In the genomic region with DNA sequence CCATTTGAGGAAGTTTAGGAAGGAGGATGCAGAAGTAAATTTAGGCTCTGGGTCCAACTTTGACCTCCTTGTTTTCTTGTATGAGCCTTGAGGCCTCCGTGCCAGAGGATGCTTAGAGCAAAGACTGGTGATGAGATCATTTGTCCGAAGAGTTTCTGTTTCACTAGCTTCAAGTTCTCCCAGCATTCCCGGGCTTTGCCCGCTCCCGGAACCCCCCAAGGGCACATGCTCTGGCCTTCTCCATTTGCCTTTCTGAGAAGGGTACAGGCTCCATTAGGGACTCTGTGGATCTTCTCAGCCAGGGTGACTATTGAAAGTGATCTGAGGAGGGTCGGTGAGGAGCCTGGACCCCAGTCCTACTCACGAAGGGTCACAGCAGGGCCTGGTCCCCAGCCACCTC, we compare ENCODE assay signal across 10 mouse cellular contexts. TPM values are rescaled to one million over a fixed set of nuclear protein-coding genes. Genes with fewer than 3 reads are reported as not detected.
DNase-seq lines count a peak whose midpoint lies in the region; ATAC-seq and TF ChIP-seq lines count a peak whose summit lies in the region.
"Had no signal": no experiment of that assay in that cellular context is flagged by ENCODE, and none has a peak within 500 bp of the region (broad histone marks: within the 10 kb centered on the region; RNA-seq: fewer than 3 reads in every experiment).

No protein-coding gene starts in this region.

- TF ChIP-seq POLR2A in olfactory bulb, adult 2 months (IDR thresholded peaks at IDR 0.05; ENCODE audit: insufficient read depth, low read depth, low read length), result no peak

- peaks cover 43% of the 10 kb centered on the region for H3K4me1 ChIP-seq in erythroblast, embryonic 14.5 days (ENCODE audit: control insufficient read depth)
- peaks cover 27% of the 10 kb centered on the region for H3K4me1 ChIP-seq in lung, embryonic 16.5 days (replicated peaks; ENCODE audit: control insufficient read depth, insufficient read depth, low read length)
- H3K4me1 ChIP-seq in intestine, postnatal 0 days (replicated peaks; ENCODE audit: control insufficient read depth, insufficient read depth, low read length), result no peaks in the 10 kb centered on the region
- peaks cover 17% of the 10 kb centered on the region for H3K4me1 ChIP-seq in olfactory bulb, adult 2 months (ENCODE audit: control insufficient read depth, insufficient read depth, low read length)

- ATAC-seq in erythroblast, adult 5-6 weeks (replicated peaks; ENCODE audit: low FRiP score, poor library complexity, severe bottlenecking), result no peak
- ATAC-seq in lung, embryonic 16.5 days (ENCODE audit: low read depth), result no peak
- no peak for ATAC-seq in intestine, postnatal 0 days
- ATAC-seq: activated CD4-positive, CD25-positive, alpha-beta regulatory T cell, adult 4 months had no signal

- TF ChIP-seq CTCF in intestine, postnatal 0 days (IDR thresholded peaks at IDR 0.05; ENCODE audit: low read depth), result no peak
- no peak for TF ChIP-seq CTCF in olfactory bulb, adult 2 months (IDR thresholded peaks at IDR 0.05; ENCODE audit: insufficient read depth, low read depth, low read length)

- no peaks in the 10 kb centered on the region for H3K27me3 ChIP-seq in erythroblast, embryonic 14.5 days (ENCODE audit: control insufficient read depth)
- H3K27me3 ChIP-seq in lung, embryonic 16.5 days (ENCODE audit: control insufficient read depth, insufficient read depth, low read depth, low read length), result no peaks in the 10 kb centered on the region
- H3K27me3 ChIP-seq in intestine, postnatal 0 days (replicated peaks; ENCODE audit: control insufficient read depth, insufficient read depth, low read length), result no peaks in the 10 kb centered on the region
- H3K27me3 ChIP-seq: neural tube, embryonic 12.5 days had no signal

- H3K9ac ChIP-seq in lung, embryonic 16.5 days (ENCODE audit: low read length), result peak overlapping the region; percentile 81
- no peak overlapping the region for H3K9ac ChIP-seq in intestine, postnatal 0 days (ENCODE audit: low read depth, low read length)

- H3K36me3 ChIP-seq in erythroblast, embryonic 14.5 days (ENCODE audit: control insufficient read depth), result no peaks in the 10 kb centered on the region
- H3K36me3 ChIP-seq in lung, embryonic 16.5 days (ENCODE audit: control insufficient read depth, insufficient read depth, low read length), result no peaks in the 10 kb centered on the region
- no peaks in the 10 kb centered on the region for H3K36me3 ChIP-seq in intestine, postnatal 0 days (ENCODE audit: control insufficient read depth, insufficient read depth)
- H3K36me3 ChIP-seq: neural tube, embryonic 12.5 days had no signal

- peak overlapping the region; percentile 57 for H3K4me3 ChIP-seq in erythroblast, embryonic 14.5 days (replicated peaks)
- peak overlapping the region; percentile 56 for H3K4me3 ChIP-seq in lung, embryonic 16.5 days (ENCODE audit: low read length)
- H3K4me3 ChIP-seq in intestine, postnatal 0 days (ENCODE audit: low read depth, low read length), result peak overlapping the region; percentile 40
- peak overlapping the region; percentile 3; the same call in 1 of the 2 replicates for H3K4me3 ChIP-seq in olfactory bulb, adult 2 months (ENCODE audit: insufficient read depth, low read depth, low read length)

- H3K27ac ChIP-seq in lung, embryonic 16.5 days (ENCODE audit: low read length), result peak overlapping the region; percentile 84
- peak overlapping the region; percentile 73; the same call in 1 of the 2 replicates for H3K27ac ChIP-seq in intestine, postnatal 0 days (ENCODE audit: low read depth, low read length)
- no peak overlapping the region for H3K27ac ChIP-seq in olfactory bulb, adult 2 months (ENCODE audit: insufficient read depth, low read depth, low read length)
- H3K27ac ChIP-seq: neural tube, embryonic 12.5 days had no signal

- peak overlapping the region; percentile 62 for H3K4me2 ChIP-seq in lung, embryonic 16.5 days (ENCODE audit: low read depth, low read length)
- H3K4me2 ChIP-seq in intestine, postnatal 0 days (replicated peaks; ENCODE audit: low read depth), result peak overlapping the region; percentile 51

- 73% methylated on average over 7 of the region's 7 CpGs for WGBS in lung, embryonic 16.5 days
- WGBS in intestine, postnatal 0 days, result 77% methylated on average over 7 of the region's 7 CpGs
- 87% methylated on average over 7 of the region's 7 CpGs for WGBS in olfactory bulb, adult 2 months

- H3K9me3 ChIP-seq in erythroblast, embryonic 14.5 days (ENCODE audit: control insufficient read depth, low read length), result no peaks in the 10 kb centered on the region
- H3K9me3 ChIP-seq in lung, embryonic 16.5 days (ENCODE audit: control insufficient read depth, low read length), result no peaks in the 10 kb centered on the region
- H3K9me3 ChIP-seq in intestine, postnatal 0 days (ENCODE audit: control insufficient read depth), result no peaks in the 10 kb centered on the region
- H3K9me3 ChIP-seq: neural tube, embryonic 12.5 days had no signal

- no peak for DNase-seq in lung, postnatal 36 days
- no peak for DNase-seq in cerebellum, postnatal 14 days
- no peak for DNase-seq in layer of hippocampus, postnatal 14 days (ENCODE audit: low spot score in 2 of 2)

RNA-seq across cellular contexts. Expression of a gene that starts 1.0 kb away (rescaled TPM):
- 0.60 and 0.69 TPM in 2 replicates for polyA plus RNA-seq in erythroblast, embryonic 14.5 days (2012)
- total RNA-seq in erythroblast, adult 5-6 weeks (2015; ENCODE audit: low replicate concordance), result 4.0 and 6.7 TPM in 2 replicates
- 1.5 and 3.2 TPM in 2 replicates for total RNA-seq in erythroblast, adult 5-6 weeks (2017; ENCODE audit: low replicate concordance)
- 108 and 120 TPM in 2 replicates for polyA plus RNA-seq in lung, embryonic 16.5 days (2015; fragmentation: Nextera tagmentation; extraction: Ambion mirVana)
- polyA plus RNA-seq in intestine, postnatal 0 days (2015; fragmentation: Nextera tagmentation; extraction: Ambion mirVana), result 32.2 and 34.1 TPM in 2 replicates
- polyA plus RNA-seq in olfactory bulb, adult 2 months (2012; ENCODE audit: insufficient read depth, insufficient read length, low replicate concordance, missing spikeins), result not detected in 2 replicates
- total RNA-seq in layer of hippocampus, postnatal 14 days (2021), result 10 to 100 TPM; 27.0 to 28.8 TPM
- polyA plus RNA-seq: activated CD4-positive, CD25-positive, alpha-beta regulatory T cell, adult 4 months had no signal

RNA-seq across cellular contexts. Expression of a gene that starts 25.8 kb away (rescaled TPM):
- polyA plus RNA-seq in erythroblast, embryonic 14.5 days (2012), result 0.08 TPM in 1 of 2 replicates, not detected in the other
- total RNA-seq in erythroblast, adult 5-6 weeks (2015; ENCODE audit: low replicate concordance), result not detected in 2 replicates
- not detected in 2 replicates for total RNA-seq in erythroblast, adult 5-6 weeks (2017; ENCODE audit: low replicate concordance)
- polyA plus RNA-seq in lung, embryonic 16.5 days (2015; fragmentation: Nextera tagmentation; extraction: Ambion mirVana), result 67.2 and 76.7 TPM in 2 replicates
- polyA plus RNA-seq in intestine, postnatal 0 days (2015; fragmentation: Nextera tagmentation; extraction: Ambion mirVana), result 10.5 and 12.1 TPM in 2 replicates
- not detected in 2 replicates for polyA plus RNA-seq in olfactory bulb, adult 2 months (2012; ENCODE audit: insufficient read depth, insufficient read length, low replicate concordance, missing spikeins)
- 100 to 1,000 TPM; 124 to 125 TPM for total RNA-seq in layer of hippocampus, postnatal 14 days (2021)

RNA-seq across cellular contexts. Expression of a gene that starts 47.9 kb away (rescaled TPM):
- 0.52 and 0.89 TPM in 2 replicates for polyA plus RNA-seq in erythroblast, embryonic 14.5 days (2012)
- 0.77 and 3.3 TPM in 2 replicates for total RNA-seq in erythroblast, adult 5-6 weeks (2015; ENCODE audit: low replicate concordance)
- 2.1 and 2.5 TPM in 2 replicates for total RNA-seq in erythroblast, adult 5-6 weeks (2017; ENCODE audit: low replicate concordance)
- polyA plus RNA-seq in lung, embryonic 16.5 days (2015; fragmentation: Nextera tagmentation; extraction: Ambion mirVana), result 25.4 and 26.3 TPM in 2 replicates
- 8.3 and 9.1 TPM in 2 replicates for polyA plus RNA-seq in intestine, postnatal 0 days (2015; fragmentation: Nextera tagmentation; extraction: Ambion mirVana)
- not detected in 2 replicates for polyA plus RNA-seq in olfactory bulb, adult 2 months (2012; ENCODE audit: insufficient read depth, insufficient read length, low replicate concordance, missing spikeins)
- 100 to 1,000 TPM in 1 of 2 experiments, 10 to 100 TPM in 1; 99.0 to 106 TPM for total RNA-seq in layer of hippocampus, postnatal 14 days (2021)

RNA-seq across cellular contexts. Expression of a gene that starts 56.6 kb away (rescaled TPM):
- polyA plus RNA-seq in erythroblast, embryonic 14.5 days (2012), result 1.0 and 1.2 TPM in 2 replicates
- total RNA-seq in erythroblast, adult 5-6 weeks (2015; ENCODE audit: low replicate concordance), result 1.3 and 4.0 TPM in 2 replicates
- 2.1 and 6.6 TPM in 2 replicates for total RNA-seq in erythroblast, adult 5-6 weeks (2017; ENCODE audit: low replicate concordance)
- polyA plus RNA-seq in lung, embryonic 16.5 days (2015; fragmentation: Nextera tagmentation; extraction: Ambion mirVana), result 22.0 and 25.5 TPM in 2 replicates
- polyA plus RNA-seq in intestine, postnatal 0 days (2015; fragmentation: Nextera tagmentation; extraction: Ambion mirVana), result 12.4 and 15.2 TPM in 2 replicates
- polyA plus RNA-seq in olfactory bulb, adult 2 months (2012; ENCODE audit: insufficient read depth, insufficient read length, low replicate concordance, missing spikeins), result not detected in 2 replicates
- total RNA-seq in layer of hippocampus, postnatal 14 days (2021), result 10 to 100 TPM; 11.6 to 13.0 TPM

Comparison
In these comparisons a context has a peak if more than half of its experiments do, and no peak if none do; other contexts are left out.
1. H3K4me3 ChIP-seq: peak in every context shown above with its lines; median percentile 57 in erythroblast, embryonic 14.5 days; 56 in lung, embryonic 16.5 days; 40 in intestine, postnatal 0 days; 3 in olfactory bulb, adult 2 months.
2. RNA of a gene that starts 1.0 kb away (polyA plus RNA-seq): 108 to 120 TPM in lung, embryonic 16.5 days and 32.2 to 34.1 TPM in intestine, postnatal 0 days; 0.60 to 0.69 TPM in erythroblast, embryonic 14.5 days and not detected in olfactory bulb, adult 2 months; every median in the first group is over 10 times any median in the second.
3. RNA of a gene that starts 25.8 kb away (polyA plus RNA-seq): not detected in olfactory bulb, adult 2 months, 67.2 to 76.7 TPM in lung, embryonic 16.5 days and 10.5 to 12.1 TPM in intestine, postnatal 0 days; 0.08 TPM in erythroblast, embryonic 14.5 days; every median in the first group is over 10 times any median in the second.